Mouse (Mus musculus) Muller cell, postnatal 12 days (primary cell): ENCODE results near the gene Ism1.

Source experiments
- DNase-seq: peaks from one replicate; pipeline ENCODE4 v3.0.0-alpha.2; 2015; ENCODE audit errors: inconsistent ontology term

Ism1 gene

DNA sequence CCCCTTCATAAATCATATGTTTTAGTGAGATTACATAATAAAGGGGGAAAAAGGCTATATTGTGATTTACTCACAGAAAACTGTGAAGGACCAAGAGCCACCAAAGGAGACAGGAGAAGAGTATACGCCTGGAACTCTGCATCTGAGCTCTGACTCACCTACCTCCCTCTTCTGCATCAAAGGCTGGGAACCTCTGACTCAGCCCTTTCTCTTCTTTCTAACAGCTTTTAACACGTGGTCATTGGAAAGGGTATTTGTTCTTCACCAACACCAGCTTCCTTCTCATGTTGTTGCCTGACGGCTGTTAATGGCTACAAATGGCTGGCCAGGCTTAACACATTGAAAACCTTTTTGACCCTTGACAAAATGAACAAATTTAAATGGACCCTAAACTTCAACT is 36.2 kb downstream of the Ism1 start:
- DNase-seq: no peak

DNA sequence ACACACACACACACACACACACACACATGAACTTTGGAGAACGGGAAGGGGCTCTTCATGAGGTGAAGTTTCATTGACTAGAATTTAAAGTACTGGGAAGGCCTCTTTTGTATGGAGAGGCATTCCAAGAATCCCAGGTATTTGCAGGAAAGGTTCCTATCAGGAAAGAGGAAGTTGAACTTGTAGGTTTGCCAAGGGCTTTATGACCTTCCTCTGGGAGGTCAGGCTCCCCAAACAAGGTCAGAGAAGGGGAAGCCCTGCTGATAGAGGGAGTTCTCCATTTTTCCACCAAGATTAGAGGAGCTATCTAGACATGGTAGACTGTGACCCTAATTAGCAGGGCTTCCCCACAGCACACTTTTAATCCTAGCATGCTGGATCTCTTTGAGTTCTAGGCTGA is 39.8 kb downstream of the Ism1 start:
- DNase-seq: no peak

DNA sequence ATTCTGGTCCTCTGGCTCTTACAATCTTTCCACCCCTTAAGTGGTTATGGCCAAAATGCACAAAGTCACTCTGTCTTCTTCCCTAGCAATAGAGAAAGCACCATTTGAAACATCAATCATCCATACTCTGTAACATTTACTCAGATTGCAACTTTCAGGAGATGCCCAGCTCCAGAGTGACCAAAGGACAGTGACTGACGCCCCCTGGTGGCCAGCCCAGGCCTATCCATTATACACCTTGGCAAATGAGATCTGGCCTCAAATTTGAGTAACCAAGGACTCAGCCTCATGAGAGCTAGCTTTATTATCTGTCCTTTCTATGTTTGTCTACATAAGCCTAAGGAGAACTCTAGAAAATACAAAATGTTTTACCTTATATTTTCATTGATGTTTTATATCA is 44.7 kb downstream of the Ism1 start:
- DNase-seq: peak; percentile 62

GRCm38 (mm10) chr2:139723304-139723703 is 45.3 kb downstream of the Ism1 start:
- DNase-seq: peak; percentile 83

- no peak for DNase-seq
Measured at GRCm38 (mm10) chr2:139724202-139724838, 46.3 kb downstream of the Ism1 start.

- DNase-seq: no peak
Measured at GRCm38 (mm10) chr2:139725328-139725727, 47.4 kb downstream of the Ism1 start.

- no peak for DNase-seq
Measured at GRCm38 (mm10) chr2:139728060-139728459, 50.1 kb downstream of the Ism1 start.

DNA sequence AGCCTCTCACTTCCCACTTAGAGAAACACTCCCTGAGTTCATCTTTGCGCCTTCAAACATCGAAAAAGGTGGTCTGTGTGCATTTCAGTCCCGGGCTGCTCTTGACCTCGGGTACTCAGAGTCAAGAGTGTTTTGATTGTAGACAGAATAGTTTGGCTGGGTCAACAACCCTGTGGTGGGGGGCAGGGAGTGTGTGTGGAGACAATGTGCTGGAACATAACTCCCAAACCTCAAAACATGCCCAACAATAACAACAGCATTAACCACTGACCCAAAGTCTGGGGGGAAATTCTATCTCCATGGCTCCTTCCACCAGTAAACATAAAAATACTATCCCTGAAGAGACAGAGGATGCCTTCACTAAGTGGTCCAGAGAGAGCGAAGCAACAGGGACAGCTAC is 51.4 kb downstream of the Ism1 start:
- no peak for DNase-seq

DNA sequence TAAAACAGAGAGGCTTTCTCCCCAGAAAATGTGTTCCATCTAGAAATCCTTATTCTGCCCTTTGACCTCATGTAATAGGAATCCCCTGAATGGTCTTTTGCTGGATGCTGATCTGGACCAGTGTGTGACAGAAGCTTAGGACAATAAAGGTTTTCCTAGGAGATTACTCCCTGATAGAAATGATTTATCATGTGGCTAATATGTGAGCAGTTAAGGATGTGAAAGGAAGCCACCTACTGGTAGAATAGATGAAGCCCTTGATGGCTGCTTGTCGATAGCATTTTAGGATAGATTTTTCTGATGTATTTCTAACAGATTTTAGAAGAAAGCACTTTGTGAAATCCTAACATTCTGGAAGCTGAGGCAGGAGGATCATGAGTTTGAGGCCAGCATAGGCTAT is 64.4 kb downstream of the Ism1 start:
- peak; percentile 5 for DNase-seq

DNA sequence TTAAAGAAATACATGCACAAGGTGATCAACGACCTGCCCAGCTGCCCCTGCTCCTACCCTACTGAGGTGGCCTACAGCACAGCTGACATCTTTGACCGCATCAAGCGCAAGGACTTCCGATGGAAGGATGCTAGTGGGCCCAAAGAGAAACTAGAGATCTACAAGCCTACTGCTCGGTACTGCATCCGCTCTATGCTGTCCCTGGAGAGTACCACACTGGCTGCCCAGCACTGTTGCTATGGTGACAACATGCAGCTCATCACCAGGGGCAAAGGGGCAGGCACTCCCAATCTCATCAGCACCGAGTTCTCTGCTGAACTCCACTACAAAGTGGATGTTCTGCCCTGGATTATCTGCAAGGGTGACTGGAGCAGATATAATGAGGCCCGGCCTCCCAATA is 79.0 kb downstream of the Ism1 start:
- no peak for DNase-seq

- DNase-seq: no peak
Measured at GRCm38 (mm10) chr2:139757456-139757855, 79.5 kb downstream of the Ism1 start.

DNA sequence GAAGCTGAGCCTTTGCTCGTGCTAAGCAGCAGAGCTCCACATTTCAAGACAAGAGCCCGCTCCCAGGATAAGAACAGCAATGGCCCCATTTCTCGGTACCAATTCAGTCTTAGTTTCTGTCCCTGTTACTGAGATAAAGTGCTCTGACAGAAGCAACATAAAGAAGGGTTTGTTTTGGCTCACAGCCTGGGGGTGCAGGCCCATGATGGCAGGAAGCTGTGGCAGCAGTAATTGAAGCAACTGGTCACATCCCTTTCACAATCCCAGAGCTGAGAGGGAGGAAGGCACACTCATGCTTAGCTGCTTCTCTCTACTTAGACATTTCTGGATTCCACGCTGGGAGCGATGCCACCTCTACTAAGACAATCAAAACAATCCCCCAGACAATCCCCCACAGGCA is 86.4 kb downstream of the Ism1 start:
- DNase-seq: no peak

GRCm38 (mm10) chr2:139774949-139775570 is 97.1 kb downstream of the Ism1 start:
- no peak for DNase-seq

- DNase-seq: no peak
Measured at GRCm38 (mm10) chr2:139776644-139777043, 98.7 kb downstream of the Ism1 start.

DNA sequence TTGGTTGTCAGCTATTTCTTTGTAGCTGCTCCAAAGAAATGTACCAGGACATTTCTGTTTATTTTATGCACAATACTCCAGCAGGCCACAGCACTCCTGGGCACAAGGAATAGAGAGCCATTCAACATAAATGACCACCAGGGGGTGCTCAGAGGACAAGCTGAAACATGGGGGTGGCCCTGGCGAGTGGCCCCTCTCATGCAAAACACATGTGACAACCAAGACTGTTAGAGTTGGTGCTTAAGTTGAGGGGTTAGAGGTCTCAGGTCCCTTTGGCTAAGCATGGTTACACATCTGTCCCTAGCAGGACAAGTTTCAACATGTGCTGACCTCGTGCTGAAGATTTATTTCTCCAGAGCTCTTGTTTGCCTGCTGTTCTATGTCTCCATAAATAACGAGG is 100.3 kb downstream of the Ism1 start:
- peak; percentile 7 for DNase-seq

DNA sequence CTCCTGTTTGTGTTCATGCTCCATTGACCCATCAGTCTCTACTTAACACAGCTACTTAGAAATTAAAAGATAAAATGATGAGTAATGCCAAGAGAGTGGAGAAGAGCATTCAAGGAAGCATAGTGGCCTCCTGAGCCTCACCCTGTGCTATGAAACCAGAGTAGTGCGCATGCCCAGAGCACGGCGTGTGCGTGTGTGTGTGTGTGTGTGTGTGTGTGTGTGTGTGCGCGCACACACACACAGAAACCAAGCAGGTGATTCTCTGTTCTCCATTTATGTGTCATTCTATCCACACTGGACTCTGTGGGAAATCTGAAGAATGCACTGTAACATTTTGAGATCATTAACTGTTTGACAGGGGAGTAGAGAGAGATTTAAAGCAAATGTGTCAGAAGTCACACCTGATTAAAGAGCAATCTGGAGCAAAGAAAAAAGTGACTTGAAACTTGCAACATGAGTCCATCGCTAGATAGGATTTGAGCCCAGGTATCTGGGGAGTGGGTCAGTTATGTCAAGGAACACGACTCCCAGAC is 105.4 kb downstream of the Ism1 start:
- DNase-seq: no peak

GRCm38 (mm10) chr2:139784465-139784864 is 106.5 kb downstream of the Ism1 start:
- peak; percentile 17 for DNase-seq

DNA sequence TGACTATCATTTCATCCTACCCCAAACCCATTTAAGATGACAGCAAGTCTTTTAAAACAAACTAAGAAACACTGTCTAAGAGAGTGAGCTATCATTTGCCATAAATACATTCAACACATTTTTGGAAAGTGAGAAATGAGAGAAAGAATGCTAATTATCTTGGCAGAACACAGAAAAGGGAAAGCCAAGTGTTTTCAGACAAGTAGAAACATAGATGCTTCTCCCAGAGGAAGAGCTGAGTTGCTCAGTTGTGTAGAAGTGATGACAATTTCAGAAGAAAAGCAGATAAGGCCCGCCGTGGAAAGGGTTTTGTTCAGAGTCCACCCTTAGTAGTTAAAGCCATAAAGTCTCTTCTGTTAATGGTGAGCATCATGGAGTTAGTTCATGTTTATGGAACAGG is 107.0 kb downstream of the Ism1 start:
- peak; percentile 6 for DNase-seq

- DNase-seq: no peak
Measured at GRCm38 (mm10) chr2:139788658-139789057, 110.7 kb downstream of the Ism1 start.

GRCm38 (mm10) chr2:139792345-139793120 is 114.6 kb downstream of the Ism1 start:
- no peak for DNase-seq

DNA sequence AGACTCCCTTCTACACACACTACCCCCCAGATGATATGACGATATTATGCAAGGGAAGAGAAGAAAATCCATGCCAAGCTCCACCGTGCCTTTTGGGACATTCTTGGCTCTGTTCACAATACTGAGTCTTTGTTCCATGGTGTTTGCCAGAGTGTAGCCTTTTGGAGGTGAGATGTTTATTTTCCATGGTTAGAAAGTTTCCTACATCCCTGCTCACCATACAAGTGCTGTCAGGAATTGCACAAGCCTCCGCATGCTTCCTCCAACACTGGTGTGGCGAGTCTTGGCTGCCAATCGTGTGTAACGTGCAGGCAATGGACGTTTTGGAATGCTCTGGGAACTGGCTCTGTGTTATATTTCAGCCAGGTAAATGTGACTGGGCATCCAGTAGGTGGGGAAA is 126.1 kb downstream of the Ism1 start:
- DNase-seq: no peak

GRCm38 (mm10) chr2:139807887-139808286 is 129.9 kb downstream of the Ism1 start:
- DNase-seq: no peak
